Mouse (Mus musculus) forebrain, embryonic 12.5 days (tissue): Measurements from ENCODE around the gene Tradd. TPM values are rescaled to one million over a fixed set of nuclear protein-coding genes. Genes with fewer than 3 reads are reported as not detected.

Source experiments
- ATAC-seq: fragments of 200-750 bp; cut with Nextera tagmentation; 2 replicates; pipeline ENCODE4 v1.8.0; 2017; ENCODE audit warnings: moderate TSS enrichment; ENCODE audit not compliant: low FRiP score
- H3K27ac ChIP-seq: fragments of 300-500 bp; sonication (generic); 2 replicates; pipeline ENCODE4 v1.5.1; 2016; ENCODE audit warnings: mild to moderate bottlenecking
- H3K27me3 ChIP-seq: fragments of 300-500 bp; sonication (generic); 2 replicates; pipeline ENCODE4 v1.6.1; 2016; ENCODE audit warnings: mild to moderate bottlenecking
- H3K36me3 ChIP-seq: fragments of 300-500 bp; sonication (generic); replicated peaks from 2 replicates; pipeline ENCODE4 v1.6.1; 2016; ENCODE audit warnings: mild to moderate bottlenecking
- H3K4me1 ChIP-seq: fragments of 300-500 bp; sonication (generic); 2 replicates; pipeline ENCODE4 v1.6.1; 2016
- H3K4me2 ChIP-seq: fragments of 300-500 bp; sonication (generic); 2 replicates; pipeline ENCODE4 v1.6.1; 2016; ENCODE audit warnings: mild to moderate bottlenecking, moderate library complexity
- H3K4me3 ChIP-seq: fragments of 300-500 bp; sonication (generic); replicated peaks from 2 replicates; pipeline ENCODE4 v1.5.1; 2016; ENCODE audit warnings: mild to moderate bottlenecking
- H3K9ac ChIP-seq: fragments of 300-500 bp; sonication (generic); 2 replicates; pipeline ENCODE4 v1.6.1; 2016; ENCODE audit warnings: mild to moderate bottlenecking
- H3K9me3 ChIP-seq: fragments of 300-500 bp; sonication (generic); 2 replicates; pipeline ENCODE4 v1.6.1; 2016
- WGBS: fragments of 180-500 bp; shearing (Covaris S2); methylation state at CpG from one replicate; pipeline ENCODE4 v1.1.7; 2016; 5-methylcytosine and 5-hydroxymethylcytosine counted together
- polyA plus RNA-seq: library from polyadenylated mRNA; unstranded; fragments of >200 nt; fragmentation: Nextera tagmentation; extraction: Ambion mirVana; gene quantifications from 2 replicates; pipeline ENCODE4 v1.2.1, GENCODE M21; 2016

Gene Tradd
- polyA plus RNA-seq, 1 experiment from 2014 or later: 10.8 TPM

GRCm38 (mm10) chr8:105278911-105279334 is 14.5 kb upstream of the Tradd start:
- Histone ChIP-seq H3K9ac (peak overlapping the region; percentile 34), H3K4me1 (peaks cover 29% of the 10 kb centered on the region), H3K36me3 (peaks cover 30% of the 10 kb centered on the region), H3K27ac (no peak overlapping the region), H3K27me3 (peaks cover 84% of the 10 kb centered on the region), H3K4me2 (peak overlapping the region; percentile 50), H3K9me3 (no peaks in the 10 kb centered on the region), H3K4me3 (peak overlapping the region; percentile 24)
- ATAC-seq: peak; percentile 53
- 2% methylated on average over 28 of the region's 28 CpGs for WGBS

GRCm38 (mm10) chr8:105276292-105277120 is 12.1 kb upstream of the Tradd start:
- no peaks in the 10 kb centered on the region for H3K9me3 ChIP-seq
- WGBS: 2% methylated on average over 30 of the region's 30 CpGs
- peak overlapping the region; percentile 62 for H3K9ac ChIP-seq
- H3K4me3 ChIP-seq: peak overlapping the region; percentile 42
- H3K27me3 ChIP-seq: peaks cover 97% of the 10 kb centered on the region
- H3K27ac ChIP-seq: no peak overlapping the region
- H3K4me1 ChIP-seq: peaks cover 29% of the 10 kb centered on the region
- peak; percentile 71 for ATAC-seq
- H3K36me3 ChIP-seq: peaks cover 10% of the 10 kb centered on the region; the same call in 1 of the 2 replicates
- peak overlapping the region; percentile 68 for H3K4me2 ChIP-seq

GRCm38 (mm10) chr8:105275840-105276239 is 11.4 kb upstream of the Tradd start, which contains the start of gene Nol3:
Gene Nol3, plus strand, starts transcription at chr8:105276140.
- peak within 1 kb of the TSS; percentile 42 for H3K4me3 ChIP-seq
- H3K9ac ChIP-seq: peak within 1 kb of the TSS; percentile 62
- no peaks in the 10 kb centered on the region for H3K9me3 ChIP-seq
- WGBS: 5% methylated on average over 10 of the region's 10 CpGs
- H3K27me3 ChIP-seq: peaks cover 99% of the 10 kb centered on the region
- ATAC-seq: peak; percentile 3; the same call in 1 of the 2 replicates
- H3K36me3 ChIP-seq: peaks cover 7% of the 10 kb centered on the region; the same call in 1 of the 2 replicates
- no peak within 1 kb of the TSS for H3K27ac ChIP-seq
- H3K4me1 ChIP-seq: peaks cover 30% of the 10 kb centered on the region
- H3K4me2 ChIP-seq: peak within 1 kb of the TSS; percentile 68

- peak overlapping the region; percentile 68 for H3K4me2 ChIP-seq
- peaks cover 99% of the 10 kb centered on the region for H3K27me3 ChIP-seq
- H3K9me3 ChIP-seq: no peaks in the 10 kb centered on the region
- WGBS: 7% methylated on average over 11 of the region's 11 CpGs
- H3K4me1 ChIP-seq: peaks cover 34% of the 10 kb centered on the region
- no peak overlapping the region for H3K9ac ChIP-seq
- 0 out of 2 replicates have a peak overlapping the region, but pooled peaks have one; percentile 42 for H3K4me3 ChIP-seq
- peaks cover 4% of the 10 kb centered on the region; the same call in 1 of the 2 replicates for H3K36me3 ChIP-seq
- no peak overlapping the region for H3K27ac ChIP-seq
- ATAC-seq: no peak; the same call in 1 of the 2 replicates
Observed at GRCm38 (mm10) chr8:105275387-105275786, 11.0 kb upstream of the Tradd start.

- H3K27ac ChIP-seq: no peak overlapping the region
- no peaks in the 10 kb centered on the region for H3K36me3 ChIP-seq
- peaks cover 99% of the 10 kb centered on the region for H3K27me3 ChIP-seq
- no peak overlapping the region; the same call in 1 of the 2 replicates for H3K4me3 ChIP-seq
- ATAC-seq: no peak
- peaks cover 38% of the 10 kb centered on the region for H3K4me1 ChIP-seq
- H3K9me3 ChIP-seq: 0 out of 2 replicates have a peak, but pooled peaks cover 5% of the 10 kb centered on the region
- no peak overlapping the region for H3K4me2 ChIP-seq
- no peak overlapping the region for H3K9ac ChIP-seq
- 2% methylated on average over 11 of the region's 11 CpGs for WGBS
Observed at GRCm38 (mm10) chr8:105270916-105271186, 6.4 kb upstream of the Tradd start.

- WGBS: 1% methylated on average over 39 of the region's 39 CpGs
- no peak for ATAC-seq
- Histone ChIP-seq H3K4me2 (peak overlapping the region; percentile 76), H3K27me3 (peaks cover 99% of the 10 kb centered on the region), H3K4me1 (peaks cover 32% of the 10 kb centered on the region), H3K36me3 (no peaks in the 10 kb centered on the region), H3K4me3 (peak overlapping the region; percentile 47), H3K9me3 (0 out of 2 replicates have a peak, but pooled peaks cover 5% of the 10 kb centered on the region), H3K9ac (peak overlapping the region; percentile 4; the same call in 1 of the 2 replicates), H3K27ac (no peak overlapping the region)
Observed at GRCm38 (mm10) chr8:105270101-105270915, 5.9 kb upstream of the Tradd start.

- Histone ChIP-seq H3K27me3 (peaks cover 99% of the 10 kb centered on the region), H3K36me3 (no peaks in the 10 kb centered on the region), H3K4me3 (peak within 1 kb of the TSS; percentile 47), H3K4me1 (peaks cover 34% of the 10 kb centered on the region), H3K4me2 (peak within 1 kb of the TSS; percentile 76), H3K9ac (peak within 1 kb of the TSS; percentile 44), H3K27ac (no peak within 1 kb of the TSS), H3K9me3 (0 out of 2 replicates have a peak, but pooled peaks cover 5% of the 10 kb centered on the region)
- under 1% methylated on average over 42 of the region's 42 CpGs for WGBS
- ATAC-seq: no peak
Observed at GRCm38 (mm10) chr8:105269461-105269947, 5.1 kb upstream of the Tradd start, which contains the start of gene Hsf4. Gene Hsf4, plus strand, starts transcription at chr8:105269801.

GRCm38 (mm10) chr8:105269075-105269458 is 4.7 kb upstream of the Tradd start:
- peak; percentile 6; the same call in 1 of the 2 replicates for ATAC-seq
- 3% methylated on average over 10 of the region's 10 CpGs for WGBS
- H3K4me1 ChIP-seq: peaks cover 37% of the 10 kb centered on the region

GRCm38 (mm10) chr8:105268342-105269074 is 4.1 kb upstream of the Tradd start:
- Histone ChIP-seq H3K9me3 (0 out of 2 replicates have a peak, but pooled peaks cover 5% of the 10 kb centered on the region), H3K27me3 (peaks cover 99% of the 10 kb centered on the region), H3K36me3 (no peaks in the 10 kb centered on the region), H3K4me3 (peak overlapping the region; percentile 47), H3K9ac (peak overlapping the region; percentile 44), H3K4me1 (peaks cover 41% of the 10 kb centered on the region), H3K27ac (no peak overlapping the region), H3K4me2 (peak overlapping the region; percentile 76)
- under 1% methylated on average over 65 of the region's 65 CpGs for WGBS
- ATAC-seq: peak; percentile 81

More at GRCm38 (mm10) chr8:105269075-105269458, 4.7 kb upstream of the Tradd start:
- Histone ChIP-seq H3K36me3 (no peaks in the 10 kb centered on the region), H3K9ac (peak overlapping the region; percentile 44; the same call in 1 of the 2 replicates), H3K4me3 (peak overlapping the region; percentile 47), H3K9me3 (0 out of 2 replicates have a peak, but pooled peaks cover 5% of the 10 kb centered on the region), H3K27ac (no peak overlapping the region), H3K4me2 (peak overlapping the region; percentile 76), H3K27me3 (peaks cover 99% of the 10 kb centered on the region)

GRCm38 (mm10) chr8:105266775-105267174 is 2.4 kb upstream of the Tradd start:
- no peak overlapping the region for H3K4me3 ChIP-seq
- H3K27me3 ChIP-seq: peaks cover 97% of the 10 kb centered on the region
- H3K4me2 ChIP-seq: no peak overlapping the region
- peaks cover 41% of the 10 kb centered on the region for H3K4me1 ChIP-seq
- no peak overlapping the region for H3K9ac ChIP-seq
- no peaks in the 10 kb centered on the region for H3K36me3 ChIP-seq
- H3K27ac ChIP-seq: no peak overlapping the region
- WGBS: 6% methylated on average over 13 of the region's 13 CpGs
- ATAC-seq: no peak
- 0 out of 2 replicates have a peak, but pooled peaks cover 5% of the 10 kb centered on the region for H3K9me3 ChIP-seq

GRCm38 (mm10) chr8:105265128-105265527 is 719 bp upstream of the Tradd start:
- no peaks in the 10 kb centered on the region for H3K36me3 ChIP-seq
- no peak for ATAC-seq
- H3K4me1 ChIP-seq: peaks cover 33% of the 10 kb centered on the region
- peak overlapping the region; percentile 65; the same call in 1 of the 2 replicates for H3K4me3 ChIP-seq
- 16% methylated on average over 10 of the region's 10 CpGs for WGBS
- H3K27ac ChIP-seq: no peak overlapping the region
- H3K9me3 ChIP-seq: 0 out of 2 replicates have a peak, but pooled peaks cover 5% of the 10 kb centered on the region
- H3K9ac ChIP-seq: no peak overlapping the region
- peak overlapping the region; percentile 90 for H3K4me2 ChIP-seq
- H3K27me3 ChIP-seq: peaks cover 96% of the 10 kb centered on the region
